ENCODE assay signal across 21 mouse cellular contexts in the genomic region with DNA sequence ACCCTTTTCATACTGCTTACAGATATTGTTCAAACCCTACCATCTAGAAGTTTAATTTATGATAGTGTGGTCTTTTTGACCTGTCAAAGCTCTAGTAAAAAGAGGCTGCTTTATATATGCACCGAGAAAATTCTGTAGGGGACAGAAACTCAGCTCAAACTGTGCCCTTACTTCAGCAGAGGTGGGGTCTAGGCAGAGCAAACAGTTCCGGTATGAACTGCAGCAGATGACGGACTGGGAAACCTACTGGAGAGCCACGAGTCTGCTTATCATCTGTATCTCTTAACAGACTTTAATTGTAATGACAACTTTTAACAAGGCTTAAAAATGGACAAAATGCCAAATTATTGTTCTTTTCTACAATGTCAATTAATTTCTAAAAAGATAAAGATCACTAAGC. TPM values are rescaled to one million over a fixed set of nuclear protein-coding genes. Genes with fewer than 3 reads are reported as not detected.
DNase-seq lines count a peak whose midpoint lies in the region; ATAC-seq and TF ChIP-seq lines count a peak whose summit lies in the region.
"Had no signal": no experiment of that assay in that cellular context is flagged by ENCODE, and none has a peak within 500 bp of the region (broad histone marks: within the 10 kb centered on the region; RNA-seq: fewer than 3 reads in every experiment).

No protein-coding gene starts in this region.

- peak; percentile 55 for DNase-seq in heart, adult 11 months
- DNase-seq in heart, postnatal 4 days: no peak
- DNase-seq in liver, adult 2 months (ENCODE audit: extremely low read depth, low read depth, low spot score): no peak
- DNase-seq in liver: no peak
- no peak for DNase-seq in G1E (ENCODE audit: low spot score)
- DNase-seq in left cerebral cortex, postnatal 25 days (ENCODE audit: low spot score in 2 of 2): no peak
- DNase-seq: adrenal gland, adult 8-10 months; adrenal gland, postnatal 36 days; cerebellum, adult 2 months; cerebellum, postnatal 10 days; embryo, embryonic 11 days; heart, adult 2 months; heart, postnatal 14 days had no signal

- H3K27me3 ChIP-seq in liver, adult 2 months (ENCODE audit: control insufficient read depth, insufficient read depth, low read length): no peaks in the 10 kb centered on the region
- H3K27me3 ChIP-seq in G1E (ENCODE audit: insufficient read depth, low read length): no peaks in the 10 kb centered on the region
- H3K27me3 ChIP-seq: embryonic facial prominence, embryonic 15.5 days; heart, embryonic 15.5 days; hindbrain, embryonic 15.5 days had no signal

- TF ChIP-seq CTCF in liver, adult 2 months (IDR thresholded peaks at IDR 0.05; ENCODE audit: low read depth, low read length): no peak
- TF ChIP-seq CTCF in G1E (IDR thresholded peaks at IDR 0.05; ENCODE audit: low read depth, low read length): no peak
- TF ChIP-seq CTCF in cortical plate, adult 2 months (IDR thresholded peaks at IDR 0.05; ENCODE audit: extremely low read depth, insufficient read depth, low read length): no peak

- 36% methylated on average over 4 of the region's 4 CpGs for WGBS in liver, adult 2 months

- H3K36me3 ChIP-seq in liver, adult 2 months (ENCODE audit: control insufficient read depth, insufficient read depth, low read length): peaks cover 2% of the 10 kb centered on the region; the same call in 1 of the 2 replicates
- peaks cover 70% of the 10 kb centered on the region for H3K36me3 ChIP-seq in G1E (replicated peaks)
- H3K36me3 ChIP-seq: embryonic facial prominence, embryonic 15.5 days; heart, embryonic 15.5 days; hindbrain, embryonic 15.5 days had no signal

- no peak overlapping the region for H3K4me3 ChIP-seq in liver, adult 2 months (ENCODE audit: insufficient read depth, low read depth, low read length)
- no peak overlapping the region for H3K4me3 ChIP-seq in G1E (ENCODE audit: low read depth, low read length)
- no peak overlapping the region for H3K4me3 ChIP-seq in cortical plate, adult 2 months (ENCODE audit: insufficient read depth, low read length)
- H3K4me3 ChIP-seq: embryonic facial prominence, embryonic 15.5 days; erythroblast, embryonic 14.5 days; forebrain, embryonic 10.5 days; heart, adult 2 months; heart, embryonic 15.5 days; hindbrain, embryonic 10.5 days; hindbrain, embryonic 15.5 days had no signal

- TF ChIP-seq POLR2A in liver, adult 2 months (IDR thresholded peaks at IDR 0.05; ENCODE audit: extremely low read depth, insufficient read depth, low read length): no peak
- no peak for TF ChIP-seq POLR2A in cortical plate, adult 2 months (IDR thresholded peaks at IDR 0.05; ENCODE audit: extremely low read depth, insufficient read depth, low read length)

- no peaks in the 10 kb centered on the region; the same call in 1 of the 2 replicates for H3K79me2 ChIP-seq in liver, adult 2 months (ENCODE audit: control insufficient read depth, insufficient read depth, low read length)

- ATAC-seq in G1E (ENCODE audit: extremely low read depth, insufficient number of reproducible peaks, low FRiP score, poor library complexity, severe bottlenecking): peak; percentile 75
- ATAC-seq: inflammation-experienced regulatory T-cells, adult 6 months had no signal

- no peaks in the 10 kb centered on the region for H3K9me3 ChIP-seq in G1E (replicated peaks)
- H3K9me3 ChIP-seq: embryonic facial prominence, embryonic 15.5 days; forebrain, embryonic 10.5 days; heart, embryonic 15.5 days; hindbrain, embryonic 10.5 days; hindbrain, embryonic 15.5 days had no signal

- no peak overlapping the region for H3K9ac ChIP-seq in liver, adult 2 months (ENCODE audit: low read depth, low read length)
- H3K9ac ChIP-seq: embryonic facial prominence, embryonic 15.5 days; heart, embryonic 15.5 days; hindbrain, embryonic 15.5 days had no signal

- 0 out of 2 replicates have a peak overlapping the region, but pooled peaks have one; percentile 24 for H3K27ac ChIP-seq in liver, adult 2 months (replicated peaks; ENCODE audit: insufficient read depth, low read depth, low read length)
- H3K27ac ChIP-seq in cortical plate, adult 2 months (ENCODE audit: insufficient read depth, low read length): peak overlapping the region; percentile 10; the same call in 1 of the 2 replicates
- H3K27ac ChIP-seq: embryonic facial prominence, embryonic 15.5 days; heart, adult 2 months; heart, embryonic 15.5 days; hindbrain, embryonic 15.5 days had no signal

- peaks cover 4% of the 10 kb centered on the region; the same call in 1 of the 2 replicates for H3K4me1 ChIP-seq in liver, adult 2 months (ENCODE audit: control insufficient read depth, insufficient read depth, low read length)
- H3K4me1 ChIP-seq in G1E (ENCODE audit: insufficient read depth, low read depth, low read length): peaks cover 43% of the 10 kb centered on the region
- H3K4me1 ChIP-seq in cortical plate, adult 2 months (ENCODE audit: control insufficient read depth, insufficient read depth, low read length): peaks cover 20% of the 10 kb centered on the region

- intact Hi-C loops in left cerebral cortex, postnatal 25 days (cut with DNase I): no loop called here

RNA-seq across cellular contexts. Expression of gene Zeb2, which starts 30.0 kb away (rescaled TPM):
- total RNA-seq in heart, postnatal 4 days (2021): 10 to 100 TPM; 59.7 to 66.5 TPM
- total RNA-seq in liver, adult 2 months (2014; rRNA removed): 15.5 and 16.8 TPM in 2 replicates
- 1.7 and 4.9 TPM in 2 replicates for polyA plus RNA-seq in liver, adult 2 months (2012; rRNA removed)
- total RNA-seq in G1E (2014; fragmentation: Nextera tagmentation) (185 and 216 TPM in 2 replicates), G1E (2017) (65.6 and 79.0 TPM in 2 replicates)
- 4.8 and 5.6 TPM in 2 replicates for polyA plus RNA-seq in G1E (2012)
- polyA plus RNA-seq in cortical plate, adult 2 months (2012; rRNA removed): 63.2 and 65.4 TPM in 2 replicates
- 100 to 1,000 TPM; 184 TPM for total RNA-seq in left cerebral cortex, postnatal 25 days (2021)
